Mouse (Mus musculus) ES-Bruce4 (cell line): ENCODE data around the gene Hrh2.

Experiments used
- CTCF ChIP-seq: IDR thresholded peaks from one replicate; pipeline ENCODE4 v1.8.1; 2011; ENCODE audit warnings: low read depth, low read length
- POLR2A ChIP-seq: IDR thresholded peaks from one replicate; pipeline ENCODE4 v1.8.1; 2011; ENCODE audit warnings: low read length; ENCODE audit not compliant: insufficient read depth

GRCm38 (mm10) chr13:54181318-54181717, 10.6 kb upstream of the Hrh2 start:
- TF ChIP-seq POLR2A = no peak
- no peak for TF ChIP-seq CTCF
